In the genomic region with DNA sequence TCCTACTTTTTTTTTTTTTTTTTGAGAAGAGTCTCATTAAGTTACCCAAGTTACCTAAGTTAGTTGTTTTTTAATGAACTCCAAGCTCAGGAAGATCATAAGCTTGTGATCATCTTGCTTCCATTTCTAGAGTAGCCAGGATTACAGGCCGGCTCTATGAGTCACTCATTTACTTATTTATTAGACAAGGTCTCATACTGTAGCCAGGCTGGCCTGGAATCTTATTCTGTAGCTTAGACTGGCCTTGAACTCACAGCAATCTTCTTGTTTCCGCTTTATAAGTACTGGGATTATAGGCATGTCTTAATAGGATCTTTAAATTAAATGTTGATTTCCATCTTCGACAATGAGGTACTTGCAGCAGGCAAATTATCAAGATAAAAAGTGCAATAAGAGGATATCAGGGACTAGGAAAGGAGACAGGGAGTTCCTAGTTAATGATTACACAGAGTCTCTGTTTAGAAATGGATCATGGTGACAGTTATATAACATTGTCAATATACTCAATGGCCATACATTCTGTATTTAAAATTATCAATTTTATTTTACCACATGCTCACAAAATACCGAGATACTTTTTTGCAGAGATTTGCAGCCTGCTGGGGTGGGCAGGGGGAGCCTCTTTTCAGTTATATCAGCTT, we compare ENCODE assay signal across 28 mouse cellular contexts. TPM values are rescaled to one million over a fixed set of nuclear protein-coding genes. Genes with fewer than 3 reads are reported as not detected.
DNase-seq lines count a peak whose midpoint lies in the region; ATAC-seq and TF ChIP-seq lines count a peak whose summit lies in the region.
"Had no signal": no experiment of that assay in that cellular context is flagged by ENCODE, and none has a peak within 500 bp of the region (broad histone marks: within the 10 kb centered on the region; RNA-seq: fewer than 3 reads in every experiment).

No protein-coding gene starts in this region.

- WGBS in heart, adult 2 months = 88% methylated on average over 4 of the region's 4 CpGs
- WGBS in heart, embryonic 12.5 days = 77% methylated on average over 4 of the region's 4 CpGs
- WGBS in liver, embryonic 15.5 days (ENCODE audit: insufficient replicate concordance) = 48% methylated on average over 4 of the region's 4 CpGs
- 68% methylated on average over 4 of the region's 4 CpGs for WGBS in liver, embryonic 11.5 days
- WGBS in liver, embryonic 16.5 days (ENCODE audit: insufficient replicate concordance) = 51% methylated on average over 4 of the region's 4 CpGs
- WGBS in stomach, postnatal 0 days = 45% methylated on average over 4 of the region's 4 CpGs

- no peak overlapping the region for H3K9ac ChIP-seq in heart, adult 2 months (ENCODE audit: low read depth, low read length)
- H3K9ac ChIP-seq in heart, embryonic 12.5 days = no peak overlapping the region
- no peak overlapping the region for H3K9ac ChIP-seq in liver, embryonic 15.5 days
- no peak overlapping the region for H3K9ac ChIP-seq in liver, embryonic 11.5 days (ENCODE audit: low read depth, low read length)
- no peak overlapping the region for H3K9ac ChIP-seq in liver, embryonic 16.5 days (ENCODE audit: low read depth, low read length)
- no peak overlapping the region for H3K9ac ChIP-seq in stomach, postnatal 0 days (ENCODE audit: low read length)
- H3K9ac ChIP-seq: embryonic facial prominence, embryonic 13.5 days; forebrain, embryonic 12.5 days; heart, embryonic 15.5 days; hindbrain, embryonic 14.5 days had no signal

- H3K4me2 ChIP-seq in heart, embryonic 12.5 days = no peak overlapping the region
- no peak overlapping the region for H3K4me2 ChIP-seq in liver, embryonic 15.5 days
- H3K4me2 ChIP-seq in liver, embryonic 11.5 days = no peak overlapping the region
- no peak overlapping the region for H3K4me2 ChIP-seq in liver, embryonic 16.5 days (ENCODE audit: low read depth, low read length)
- H3K4me2 ChIP-seq in stomach, postnatal 0 days (replicated peaks; ENCODE audit: low read depth) = no peak overlapping the region
- H3K4me2 ChIP-seq: embryonic facial prominence, embryonic 13.5 days; forebrain, embryonic 12.5 days; heart, embryonic 11.5 days; heart, embryonic 15.5 days; hindbrain, embryonic 14.5 days had no signal

- ATAC-seq in heart, embryonic 12.5 days (ENCODE audit: insufficient number of reproducible peaks, low FRiP score) = no peak
- peak; percentile 24; the same call in 1 of the 2 replicates for ATAC-seq in liver, embryonic 15.5 days (ENCODE audit: insufficient read depth)
- no peak for ATAC-seq in liver, embryonic 11.5 days (replicated peaks; ENCODE audit: low FRiP score)
- ATAC-seq in liver, embryonic 16.5 days (ENCODE audit: low read depth) = 0 out of 2 replicates have a peak, but pooled peaks have one; percentile 47
- no peak for ATAC-seq in stomach, postnatal 0 days (ENCODE audit: low FRiP score, low TSS enrichment)
- ATAC-seq: activated CD4-positive, CD25-positive, alpha-beta regulatory T cell, adult 4 months; forebrain, embryonic 16.5 days had no signal

- peaks cover 11% of the 10 kb centered on the region for H3K36me3 ChIP-seq in heart, adult 2 months (ENCODE audit: control insufficient read depth, insufficient read depth, low read length)
- no peaks in the 10 kb centered on the region for H3K36me3 ChIP-seq in heart, embryonic 12.5 days
- H3K36me3 ChIP-seq in liver, embryonic 15.5 days (replicated peaks) = no peaks in the 10 kb centered on the region
- no peaks in the 10 kb centered on the region for H3K36me3 ChIP-seq in liver, embryonic 11.5 days (ENCODE audit: control insufficient read depth, insufficient read depth, low read length)
- H3K36me3 ChIP-seq in liver, embryonic 16.5 days (ENCODE audit: control insufficient read depth, insufficient read depth) = no peaks in the 10 kb centered on the region
- H3K36me3 ChIP-seq in stomach, postnatal 0 days (ENCODE audit: control insufficient read depth, insufficient read depth, low read length) = no peaks in the 10 kb centered on the region
- H3K36me3 ChIP-seq: embryonic facial prominence, embryonic 10.5 days; embryonic facial prominence, embryonic 13.5 days; forebrain, embryonic 12.5 days; heart, embryonic 15.5 days; hindbrain, embryonic 10.5 days had no signal

- H3K4me1 ChIP-seq in heart, adult 2 months (ENCODE audit: control insufficient read depth, insufficient read depth, low read length) = peaks cover 18% of the 10 kb centered on the region
- peaks cover 42% of the 10 kb centered on the region for H3K4me1 ChIP-seq in heart, embryonic 12.5 days (replicated peaks)
- H3K4me1 ChIP-seq in liver, embryonic 15.5 days (replicated peaks) = peaks cover 42% of the 10 kb centered on the region
- H3K4me1 ChIP-seq in liver, embryonic 11.5 days (replicated peaks; ENCODE audit: control insufficient read depth, insufficient read depth, low read length) = peaks cover 32% of the 10 kb centered on the region
- H3K4me1 ChIP-seq in liver, embryonic 16.5 days (ENCODE audit: control insufficient read depth, low read depth, low read length) = peaks cover 11% of the 10 kb centered on the region
- H3K4me1 ChIP-seq in stomach, postnatal 0 days (replicated peaks; ENCODE audit: control insufficient read depth, insufficient read depth) = 0 out of 2 replicates have a peak, but pooled peaks cover 7% of the 10 kb centered on the region
- H3K4me1 ChIP-seq: embryonic facial prominence, embryonic 10.5 days; embryonic facial prominence, embryonic 13.5 days; forebrain, embryonic 12.5 days; hindbrain, embryonic 10.5 days had no signal

- intact Hi-C loops in heart, adult 2 months (cut with DNase I) = no loop called here

- no peaks in the 10 kb centered on the region for H3K79me2 ChIP-seq in heart, adult 2 months (replicated peaks; ENCODE audit: control insufficient read depth, insufficient read depth, low read length)

- DNase-seq in heart, adult 2 months = no peak
- DNase-seq in liver, embryonic 11.5 days (ENCODE audit: low spot score) = no peak
- DNase-seq in thymus, postnatal 4 days = no peak
- no peak for DNase-seq in stomach, postnatal 0 days (ENCODE audit: low spot score)
- no peak for DNase-seq in kidney, adult 8-10 months
- DNase-seq: adrenal gland, adult 8-10 months; adrenal gland, postnatal 25 days; cerebellum, adult 11-12 months; cerebellum, adult 8-10 months; cerebellum, postnatal 10 days; cerebellum, postnatal 36 days; embryo, embryonic 11 days; gastrocnemius, postnatal 10 days; gastrocnemius, postnatal 36 days; heart, postnatal 10 days had no signal

- H3K27me3 ChIP-seq in heart, adult 2 months (ENCODE audit: control insufficient read depth, insufficient read depth, low read length) = no peaks in the 10 kb centered on the region
- no peaks in the 10 kb centered on the region for H3K27me3 ChIP-seq in heart, embryonic 12.5 days (replicated peaks)
- H3K27me3 ChIP-seq in liver, embryonic 15.5 days = no peaks in the 10 kb centered on the region
- no peaks in the 10 kb centered on the region for H3K27me3 ChIP-seq in liver, embryonic 11.5 days (replicated peaks; ENCODE audit: control insufficient read depth, insufficient read depth, low read length)
- no peaks in the 10 kb centered on the region for H3K27me3 ChIP-seq in liver, embryonic 16.5 days (ENCODE audit: control insufficient read depth, insufficient read depth, low read depth, low read length)
- H3K27me3 ChIP-seq in stomach, postnatal 0 days (ENCODE audit: control insufficient read depth, insufficient read depth, low read length) = no peaks in the 10 kb centered on the region
- H3K27me3 ChIP-seq: embryonic facial prominence, embryonic 13.5 days; forebrain, embryonic 12.5 days; heart, embryonic 15.5 days had no signal

- no peak for TF ChIP-seq EP300 in heart, adult 2 months (IDR thresholded peaks at IDR 0.05; ENCODE audit: insufficient read depth, low read depth, low read length)
- TF ChIP-seq EP300 in stomach, postnatal 0 days (optimal IDR thresholded peaks at IDR 0.05) = no peak

- no peaks in the 10 kb centered on the region for H3K9me3 ChIP-seq in heart, embryonic 12.5 days (replicated peaks)
- no peaks in the 10 kb centered on the region for H3K9me3 ChIP-seq in liver, embryonic 15.5 days (replicated peaks)
- H3K9me3 ChIP-seq in liver, embryonic 11.5 days (ENCODE audit: control insufficient read depth, low read length) = no peaks in the 10 kb centered on the region
- H3K9me3 ChIP-seq in liver, embryonic 16.5 days (replicated peaks; ENCODE audit: control insufficient read depth, low read length) = no peaks in the 10 kb centered on the region
- no peaks in the 10 kb centered on the region for H3K9me3 ChIP-seq in stomach, postnatal 0 days (ENCODE audit: control insufficient read depth, low read length)
- H3K9me3 ChIP-seq: embryonic facial prominence, embryonic 10.5 days; embryonic facial prominence, embryonic 13.5 days; forebrain, embryonic 12.5 days; heart, embryonic 15.5 days; hindbrain, embryonic 10.5 days had no signal

- no peak for TF ChIP-seq CTCF in heart, adult 2 months (IDR thresholded peaks at IDR 0.05)
- TF ChIP-seq CTCF in stomach, postnatal 0 days (IDR thresholded peaks at IDR 0.05; ENCODE audit: low read depth) = no peak

- H3K4me3 ChIP-seq in heart, adult 2 months = no peak overlapping the region
- no peak overlapping the region for H3K4me3 ChIP-seq in heart, embryonic 12.5 days
- H3K4me3 ChIP-seq in liver, embryonic 15.5 days (replicated peaks) = no peak overlapping the region
- H3K4me3 ChIP-seq in liver, embryonic 11.5 days (ENCODE audit: low read depth, low read length) = no peak overlapping the region
- no peak overlapping the region for H3K4me3 ChIP-seq in liver, embryonic 16.5 days (ENCODE audit: low read depth, low read length)
- H3K4me3 ChIP-seq in stomach, postnatal 0 days (ENCODE audit: low read depth, low read length) = no peak overlapping the region
- H3K4me3 ChIP-seq: embryonic facial prominence, embryonic 10.5 days; embryonic facial prominence, embryonic 13.5 days; erythroblast, embryonic 14.5 days; forebrain, embryonic 12.5 days; heart, embryonic 15.5 days; hindbrain, embryonic 10.5 days had no signal

- peak overlapping the region; percentile 72 for H3K27ac ChIP-seq in heart, adult 2 months
- no peak overlapping the region for H3K27ac ChIP-seq in heart, embryonic 12.5 days (ENCODE audit: poor library complexity, severe bottlenecking)
- peak overlapping the region; percentile 49; the same call in 1 of the 2 replicates for H3K27ac ChIP-seq in liver, embryonic 15.5 days (replicated peaks)
- H3K27ac ChIP-seq in liver, embryonic 11.5 days (ENCODE audit: low read depth, low read length) = no peak overlapping the region; the same call in 1 of the 2 replicates
- H3K27ac ChIP-seq in liver, embryonic 16.5 days (ENCODE audit: low read length) = peak overlapping the region; percentile 31
- H3K27ac ChIP-seq in stomach, postnatal 0 days (replicated peaks) = no peak overlapping the region
- H3K27ac ChIP-seq: embryonic facial prominence, embryonic 10.5 days; embryonic facial prominence, embryonic 13.5 days; forebrain, embryonic 12.5 days; heart, embryonic 15.5 days; hindbrain, embryonic 10.5 days; hindbrain, embryonic 14.5 days had no signal

- TF ChIP-seq POLR2A in heart, adult 2 months (IDR thresholded peaks at IDR 0.05; ENCODE audit: insufficient read depth, low read depth, low read length) = no peak

RNA-seq across cellular contexts. Expression of a gene that starts 7.7 kb away (rescaled TPM):
- total RNA-seq in heart, adult 2 months (2021) = 10 to 100 TPM; 20.9 to 22.4 TPM
- polyA plus RNA-seq in heart, adult 2 months (2012; rRNA removed) = 5.6 and 8.1 TPM in 2 replicates
- 18.4 and 18.7 TPM in 2 replicates for polyA plus RNA-seq in heart, embryonic 12.5 days (2016; fragmentation: Nextera tagmentation; extraction: Ambion mirVana)
- 4.5 and 4.9 TPM in 2 replicates for polyA plus RNA-seq in liver, embryonic 15.5 days (2015; fragmentation: Nextera tagmentation; extraction: Ambion mirVana)
- 14.2 and 14.4 TPM in 2 replicates for polyA plus RNA-seq in liver, embryonic 11.5 days (2014; fragmentation: Nextera tagmentation; extraction: Ambion mirVana)
- polyA plus RNA-seq in liver, embryonic 16.5 days (2015; fragmentation: Nextera tagmentation; extraction: Ambion mirVana) = 4.9 and 5.9 TPM in 2 replicates
- 6.4 and 6.9 TPM in 2 replicates for polyA plus RNA-seq in stomach, postnatal 0 days (2015; fragmentation: Nextera tagmentation; extraction: Ambion mirVana)

Comparison
In these comparisons a context has a peak if more than half of its experiments do, and no peak if none do; other contexts are left out.
1. H3K27ac ChIP-seq: peak in heart, adult 2 months (single experiment), liver, embryonic 15.5 days (single experiment) and liver, embryonic 16.5 days (single experiment); none in heart, embryonic 12.5 days (single experiment), liver, embryonic 11.5 days (single experiment) and stomach, postnatal 0 days (single experiment).
2. ATAC-seq: peak in liver, embryonic 15.5 days (single experiment) and liver, embryonic 16.5 days (single experiment); none in heart, embryonic 12.5 days (single experiment), liver, embryonic 11.5 days (single experiment) and stomach, postnatal 0 days (single experiment).